Mouse (Mus musculus) urinary bladder, postnatal 10 days (tissue): Measurements from ENCODE around the gene Arid1b.

ENCODE experiments used
- DNase-seq: peaks from one replicate; pipeline ENCODE4 v3.0.0; 2022; ENCODE audit warnings: low spot score

Gene Arid1b

DNA sequence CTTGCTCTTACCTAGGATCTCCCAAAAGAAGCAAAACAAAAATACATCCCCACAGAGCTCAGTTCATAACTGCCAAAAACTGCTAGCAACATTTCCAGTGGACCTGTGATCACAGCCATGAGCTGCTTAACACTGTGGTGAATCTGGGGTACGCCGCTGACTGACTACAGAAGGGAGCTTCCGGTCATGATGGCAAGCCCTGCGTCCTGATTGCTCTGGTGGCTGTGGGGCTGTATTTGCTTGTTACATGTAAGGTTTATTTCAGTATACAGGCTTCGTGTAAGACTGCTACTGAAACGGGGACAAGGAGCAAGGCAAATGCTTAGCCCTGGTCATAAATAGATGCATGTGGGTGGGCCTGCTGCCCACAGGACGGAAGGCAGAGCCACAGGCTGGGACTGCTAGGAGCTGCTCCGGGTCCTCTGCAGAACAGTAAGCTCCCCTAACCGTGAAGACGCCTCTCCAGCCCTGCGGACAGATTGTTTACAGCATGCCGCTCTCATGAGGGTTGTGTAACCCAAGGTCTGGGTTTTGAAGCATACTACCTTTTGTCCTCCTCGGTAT, 291.8 kb downstream of the Arid1b start:
- DNase-seq: no peak

DNA sequence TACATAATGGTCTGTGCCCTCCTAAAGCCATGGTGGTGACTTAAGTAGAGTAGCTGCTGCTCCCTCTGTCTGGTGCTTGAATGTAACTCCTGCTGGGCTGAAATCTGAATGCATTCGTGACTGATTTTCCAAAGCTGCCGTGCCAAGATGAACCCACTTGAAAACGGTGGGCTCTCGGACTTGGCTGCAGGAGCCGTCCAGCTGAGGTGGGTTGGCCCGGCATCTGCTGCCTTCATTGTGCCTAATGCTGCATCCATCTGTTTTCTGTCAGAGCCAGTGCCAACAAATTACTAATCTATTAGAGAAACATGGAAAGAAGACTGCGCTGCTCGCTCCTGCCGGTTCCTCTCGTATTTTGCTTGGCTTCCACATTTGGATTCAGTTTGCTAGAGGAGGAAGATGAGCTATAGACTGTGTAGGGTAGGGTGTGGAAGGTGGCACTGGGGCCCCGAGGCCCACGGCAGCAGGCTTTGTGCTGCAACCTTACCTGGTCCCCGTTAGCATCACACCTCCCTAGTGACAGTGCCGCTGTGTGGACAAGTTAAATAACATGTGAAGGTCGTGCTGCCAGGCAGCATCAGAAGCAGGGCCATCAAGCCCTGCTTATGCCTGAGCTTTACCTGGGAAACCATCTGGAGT, 292.6 kb downstream of the Arid1b start:
- no peak for DNase-seq

DNA sequence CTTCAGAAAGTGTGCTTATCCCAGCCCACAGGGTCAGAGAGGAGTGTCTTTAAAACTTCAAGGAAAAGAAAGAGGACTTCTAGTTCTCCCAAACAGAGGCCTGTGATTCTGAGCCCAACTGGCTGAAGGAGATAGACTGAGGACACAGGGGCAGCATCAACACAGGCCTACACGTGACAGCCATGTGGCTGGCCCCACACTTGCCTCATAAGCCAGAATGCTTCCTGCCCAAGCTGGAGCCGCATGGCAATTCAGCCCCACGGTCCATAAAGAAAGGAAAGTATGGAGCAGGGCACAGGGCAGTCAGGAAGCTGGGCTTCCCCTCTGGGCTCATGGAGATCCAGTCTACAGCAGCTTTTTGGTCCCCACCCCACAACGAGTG, 293.1 kb downstream of the Arid1b start:
- no peak for DNase-seq

DNA sequence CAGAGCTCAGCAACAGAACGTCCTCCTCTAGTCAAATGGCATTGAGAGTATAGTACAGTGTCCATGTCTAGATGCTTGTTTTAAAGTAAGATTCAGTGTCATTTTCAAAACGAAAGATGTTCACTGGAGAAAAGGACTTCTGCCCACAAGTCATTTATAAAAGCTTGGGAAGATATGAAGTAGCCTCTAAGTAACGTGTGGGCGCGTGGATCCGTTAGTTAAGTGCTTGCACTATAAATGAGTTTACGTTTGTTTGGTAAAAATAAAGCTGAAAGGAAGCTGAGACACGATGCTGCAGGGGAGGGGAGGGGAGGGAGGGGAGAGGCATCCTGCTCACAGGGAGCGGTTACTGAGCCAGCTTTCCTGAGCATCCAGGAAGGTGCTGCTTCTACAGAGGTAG, 293.5 kb downstream of the Arid1b start:
- DNase-seq: no peak

DNA sequence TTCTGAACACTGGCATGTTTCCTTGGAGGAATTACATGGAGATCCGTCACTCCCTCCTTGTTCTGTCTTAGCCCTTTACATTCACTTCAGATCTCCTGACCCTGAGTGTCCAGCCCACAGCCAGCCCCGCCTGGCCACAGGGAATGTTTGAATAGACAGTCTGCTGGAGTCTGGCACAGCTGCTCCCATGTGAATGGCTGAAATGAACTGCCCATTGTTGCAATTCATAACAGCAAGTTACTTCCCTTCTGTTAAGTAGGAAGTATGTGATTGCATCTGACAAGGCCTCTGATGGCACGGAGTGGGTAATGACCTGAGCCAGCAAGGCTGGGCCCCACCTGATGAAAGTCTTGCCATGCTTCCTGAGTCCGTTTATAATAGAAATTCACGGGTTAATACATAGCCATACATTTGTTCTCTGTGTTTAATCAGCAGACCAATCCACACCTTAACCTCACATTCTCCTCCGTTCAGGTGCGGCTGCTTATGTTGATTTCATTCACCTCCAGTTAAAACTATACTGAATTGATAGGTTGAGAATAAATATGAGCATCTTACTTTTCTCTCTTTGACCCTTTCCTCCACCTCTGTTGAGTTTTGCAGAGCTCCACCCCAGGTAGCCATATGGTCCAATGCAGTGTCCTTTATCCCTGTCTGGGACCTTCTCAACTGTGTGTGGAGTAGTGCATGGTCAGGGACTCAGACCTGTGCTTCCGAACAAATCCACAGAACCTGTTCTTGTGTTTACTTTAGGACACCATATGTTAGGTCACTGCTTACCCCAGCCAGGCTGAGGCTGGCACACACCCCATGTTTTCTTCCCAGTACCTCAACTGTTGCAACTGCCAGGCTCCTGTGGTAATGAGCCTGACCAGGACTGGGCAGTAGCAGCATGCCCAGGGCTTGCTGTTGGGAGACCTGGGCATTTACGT, 299.8 kb downstream of the Arid1b start:
- no peak for DNase-seq

DNA sequence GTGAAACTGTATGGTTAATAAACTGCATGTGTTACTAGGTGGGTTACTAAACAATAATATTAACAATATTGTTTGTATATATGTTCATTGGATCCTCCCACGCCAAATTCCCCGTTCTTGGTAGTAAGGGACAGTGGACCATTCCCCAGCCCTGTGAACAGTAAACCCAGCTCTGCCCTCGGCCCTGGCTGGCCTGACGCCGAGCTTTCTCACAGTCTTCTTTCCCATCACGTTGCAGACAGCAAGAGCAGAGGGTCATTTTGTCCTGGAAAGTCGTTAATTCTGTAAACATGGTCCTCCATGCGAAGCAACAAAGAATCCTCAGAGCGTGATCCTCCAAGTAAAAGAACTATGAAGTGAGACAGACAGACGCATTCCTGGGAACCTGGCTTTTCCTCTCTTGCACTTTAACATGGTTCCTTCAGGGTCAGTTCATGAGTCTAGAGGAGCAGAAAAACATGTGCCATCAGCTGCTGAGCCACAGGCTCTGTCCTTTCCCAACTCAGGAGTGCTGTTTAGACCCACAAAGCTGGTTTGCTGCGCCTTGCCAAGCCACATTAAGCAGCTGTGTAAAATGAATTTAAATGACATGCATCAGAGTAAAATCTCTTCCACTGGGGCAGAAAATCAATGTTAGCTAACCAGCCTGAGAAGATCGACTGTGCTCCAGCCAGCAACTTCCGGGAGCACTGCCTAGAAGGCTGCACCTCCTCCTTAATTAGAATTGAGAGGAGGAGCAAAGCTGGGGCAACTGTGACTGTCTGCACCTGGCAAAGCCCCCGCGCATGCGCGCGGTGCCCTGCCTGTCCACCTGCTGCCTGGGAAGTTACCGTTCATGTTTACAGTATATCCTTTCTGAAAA, 301.2 kb downstream of the Arid1b start:
- DNase-seq: no peak

DNA sequence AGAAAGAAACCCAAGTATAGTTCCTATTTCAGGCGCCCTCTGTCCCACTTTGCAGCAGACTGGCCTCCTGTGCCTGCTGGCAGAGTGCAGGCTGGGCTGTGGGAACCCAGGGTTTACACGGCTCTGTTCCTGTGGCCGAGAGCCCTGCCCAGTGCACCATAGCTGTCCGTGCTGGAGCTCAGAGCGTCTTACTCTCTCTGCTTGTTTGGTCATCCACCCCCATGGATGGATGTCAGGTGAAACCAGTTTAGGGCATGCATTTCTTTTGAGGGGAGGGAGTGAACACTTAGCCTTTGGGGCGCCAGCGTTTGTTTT, 301.8 kb downstream of the Arid1b start:
- no peak for DNase-seq

DNA sequence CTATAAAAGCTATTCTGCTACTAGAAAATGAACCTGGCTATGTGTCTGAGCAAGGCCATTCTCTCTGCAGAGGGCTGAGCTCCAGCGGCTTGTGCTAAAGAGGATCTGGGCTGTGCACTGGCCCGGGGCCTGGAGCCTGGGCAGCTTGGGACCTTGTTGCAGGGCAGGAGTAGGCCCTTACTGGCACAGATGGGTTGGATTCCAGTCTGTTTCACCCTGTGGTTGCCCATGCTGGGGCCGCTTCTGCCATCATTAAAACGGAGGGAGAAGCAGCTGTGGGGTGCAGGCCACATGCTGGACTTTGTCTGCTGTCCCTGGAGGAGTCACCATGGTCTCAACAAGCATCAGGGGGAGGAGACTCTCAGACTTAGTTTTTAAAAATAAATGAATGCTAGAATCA, 303.4 kb downstream of the Arid1b start:
- DNase-seq: no peak

DNA sequence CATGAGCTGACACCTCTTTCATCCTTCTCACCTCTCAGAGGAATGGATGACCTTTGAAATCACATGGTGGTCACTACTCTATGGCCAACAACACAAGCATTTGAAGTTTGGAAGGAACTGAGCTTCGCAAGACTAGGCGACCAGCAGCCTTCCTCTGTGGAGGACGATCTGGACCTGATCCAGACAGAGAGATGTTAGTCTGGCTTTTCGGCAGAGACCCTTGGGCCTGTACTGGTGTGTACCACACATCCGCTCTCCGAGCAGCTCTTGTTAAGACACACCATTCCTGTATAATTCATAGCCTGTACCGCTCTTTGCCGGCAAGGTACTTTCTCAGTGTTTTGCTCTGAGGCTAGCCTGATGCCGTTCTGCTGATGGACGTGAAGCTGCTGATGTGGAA, 303.9 kb downstream of the Arid1b start:
- no peak for DNase-seq

DNA sequence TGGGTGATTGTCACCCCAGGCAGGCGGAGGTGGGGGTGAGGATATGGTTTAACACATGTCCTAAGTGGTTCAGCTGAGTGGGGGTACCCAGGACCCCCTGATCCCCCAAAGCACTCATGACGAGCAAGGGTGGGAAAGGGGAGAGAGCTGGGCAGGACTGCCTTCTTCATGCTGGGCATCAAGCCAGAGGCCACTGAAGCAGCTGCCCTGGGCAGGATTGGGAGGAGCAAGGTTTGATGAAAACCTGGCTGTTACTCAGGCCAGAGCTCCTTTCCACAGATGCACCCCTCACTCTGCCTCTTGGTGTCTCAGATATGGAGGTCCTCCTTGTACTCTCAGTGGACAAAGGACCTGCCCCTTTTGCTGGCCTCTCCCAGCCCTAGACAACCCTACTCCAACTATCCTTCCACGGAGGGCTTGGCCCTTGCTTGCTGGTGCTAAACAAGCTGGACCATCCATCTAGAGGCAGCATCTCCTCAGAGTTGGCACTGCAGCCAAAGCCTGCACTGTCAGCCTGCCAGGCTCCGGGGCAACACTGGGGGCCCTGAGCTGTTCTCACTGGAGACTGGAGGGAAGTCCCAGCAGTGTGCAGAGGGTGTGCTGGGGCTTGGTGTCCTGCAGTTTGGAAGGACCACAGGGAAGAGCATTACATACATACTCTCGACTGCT, 304.9 kb downstream of the Arid1b start:
- no peak for DNase-seq

DNA sequence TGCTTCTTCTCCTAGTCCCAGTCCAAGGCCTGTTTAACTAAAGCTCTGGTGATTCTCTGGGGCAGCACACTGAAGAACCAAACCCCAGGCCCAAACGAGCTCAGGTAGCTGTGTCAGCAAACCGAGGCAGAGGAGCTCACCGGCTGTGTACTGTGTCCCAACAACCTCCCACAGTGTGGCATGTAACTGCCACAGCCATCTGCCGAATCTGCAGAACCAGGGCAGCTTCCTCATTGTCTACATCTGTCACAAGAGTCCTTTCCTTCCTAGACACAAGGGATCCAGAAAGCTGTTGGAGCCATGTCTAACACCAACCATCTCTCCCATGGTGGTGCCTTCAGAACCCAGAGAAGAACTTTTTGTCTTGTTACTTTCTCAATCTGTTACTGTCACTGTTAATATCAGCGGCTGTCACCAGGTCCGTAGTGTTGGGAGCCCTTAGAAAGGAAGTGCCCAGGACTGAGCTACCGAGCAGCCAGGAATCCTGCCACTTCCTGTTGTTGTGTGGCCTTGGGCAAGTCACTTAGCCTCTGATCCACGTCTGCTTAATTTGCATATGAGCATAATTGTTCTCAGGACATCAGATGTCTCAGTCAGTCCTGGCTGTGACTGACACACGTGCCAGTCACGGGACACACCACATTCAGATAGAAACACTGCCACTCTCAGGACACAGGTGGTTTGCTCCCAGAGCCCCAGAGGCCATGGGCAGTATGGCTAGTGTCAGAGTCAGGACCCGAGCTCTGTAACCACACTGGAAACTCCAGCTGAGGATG, 309.0 kb downstream of the Arid1b start:
- no peak for DNase-seq

DNA sequence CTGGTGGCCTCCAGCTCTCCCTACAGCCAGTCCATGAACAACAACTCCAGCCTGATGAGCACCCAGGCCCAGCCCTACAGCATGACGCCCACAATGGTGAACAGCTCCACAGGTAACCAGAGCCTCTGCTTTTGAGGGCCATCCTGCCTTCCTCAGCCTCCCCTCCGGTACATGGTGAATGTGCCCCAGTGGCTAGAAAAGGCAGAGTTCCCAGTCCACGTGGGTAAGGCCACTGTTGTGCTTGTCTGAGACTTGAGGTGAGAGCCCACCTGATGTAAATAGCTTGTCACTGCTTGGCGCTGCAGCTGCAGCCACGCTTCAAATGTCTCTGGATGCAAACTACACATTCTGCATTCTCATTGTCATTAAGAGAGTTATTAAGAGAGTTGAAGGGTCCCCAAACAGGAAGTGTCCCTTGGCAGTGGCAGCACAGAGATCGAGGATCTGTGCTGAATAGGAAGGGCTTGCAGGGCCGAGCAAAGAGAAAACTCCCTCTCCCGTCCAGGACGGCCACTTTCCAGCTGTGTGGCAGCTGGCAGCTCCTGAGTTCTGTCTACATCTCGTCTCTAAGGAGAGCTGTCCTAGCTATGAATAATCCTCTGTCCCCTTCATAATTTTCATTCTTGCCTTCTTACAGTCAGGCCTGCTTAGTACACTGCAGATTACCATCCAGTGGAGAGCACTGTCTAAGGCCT, 311.8 kb downstream of the Arid1b start:
- no peak for DNase-seq

DNA sequence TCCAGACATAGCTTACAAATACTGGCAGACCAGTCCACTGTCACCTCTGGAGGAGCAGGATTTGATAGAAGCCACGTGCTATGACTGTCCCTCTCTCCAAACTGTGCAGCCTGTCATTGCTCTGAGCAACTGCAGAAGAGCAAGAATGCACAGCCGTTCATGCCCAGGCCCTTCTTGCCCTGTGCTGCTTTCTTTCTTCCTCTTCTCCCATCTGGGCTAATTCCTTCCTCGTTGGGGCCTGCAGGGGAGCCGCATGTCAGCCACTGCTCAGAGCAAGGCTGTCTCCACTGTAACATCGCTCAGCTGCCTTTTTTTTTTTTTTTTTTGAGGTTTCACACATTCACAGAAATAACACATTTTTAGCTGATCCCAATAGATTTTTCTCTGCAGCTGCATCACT, 315.8 kb downstream of the Arid1b start:
- no peak for DNase-seq

DNA sequence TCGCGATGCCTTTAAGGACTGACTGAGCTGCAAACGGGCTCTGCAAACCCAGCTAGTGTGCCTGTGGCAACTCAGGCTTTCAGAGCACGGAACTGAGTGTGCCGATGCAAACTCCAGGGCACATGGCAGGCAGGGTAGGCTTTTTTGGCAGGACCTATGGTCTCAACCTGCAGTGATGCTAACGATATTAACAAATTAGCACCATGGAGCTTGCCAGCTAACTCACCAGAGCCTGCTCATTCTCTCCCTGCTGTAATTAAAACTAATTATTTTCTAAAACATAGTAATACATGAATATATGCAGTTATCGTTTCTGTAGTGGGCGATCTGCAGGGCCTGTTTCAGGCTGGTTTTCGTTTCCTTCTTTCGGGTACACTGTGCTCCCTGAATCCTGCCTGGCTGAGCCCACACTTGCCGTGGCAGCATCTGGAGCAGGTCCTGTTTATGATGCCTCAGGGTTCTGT, 316.3 kb downstream of the Arid1b start:
- no peak for DNase-seq

DNA sequence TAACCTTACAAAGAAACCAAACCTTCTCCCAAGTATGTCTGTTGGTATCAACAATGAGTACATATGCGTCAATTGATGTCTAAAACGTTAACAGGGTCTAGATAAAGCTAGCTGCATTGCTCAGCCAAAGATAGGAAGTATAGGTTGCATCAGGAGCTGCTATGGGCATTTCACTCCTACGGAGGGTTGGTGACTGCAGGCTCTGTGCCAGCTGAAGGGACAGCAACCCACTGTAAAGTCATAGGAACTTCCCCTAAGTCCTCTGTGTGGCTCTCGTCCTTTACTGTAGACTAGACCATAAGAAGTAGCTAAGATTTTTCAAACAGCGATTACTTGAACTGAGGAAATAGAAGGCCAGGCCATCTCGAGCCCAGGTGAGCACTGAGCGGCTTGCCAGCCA, 316.9 kb downstream of the Arid1b start:
- DNase-seq: no peak

DNA sequence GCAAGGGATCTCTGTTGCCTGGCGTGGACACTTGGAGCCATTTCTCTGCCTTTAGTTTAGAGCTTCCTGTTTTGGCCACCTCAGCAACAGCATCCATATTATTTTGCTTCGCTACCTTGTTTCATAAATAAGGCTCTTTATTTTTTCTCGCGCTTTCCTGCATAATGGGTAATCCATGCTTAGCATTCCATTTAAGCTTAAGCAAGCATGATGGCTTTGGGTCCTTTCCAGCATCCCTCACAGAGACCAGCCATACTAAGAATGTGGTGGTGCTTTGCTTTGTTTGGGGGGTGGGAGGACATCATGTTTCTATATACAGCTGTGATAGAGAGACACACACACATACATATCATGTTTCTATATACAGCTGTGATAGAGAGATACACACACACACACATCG, 318.2 kb downstream of the Arid1b start:
- no peak for DNase-seq

DNA sequence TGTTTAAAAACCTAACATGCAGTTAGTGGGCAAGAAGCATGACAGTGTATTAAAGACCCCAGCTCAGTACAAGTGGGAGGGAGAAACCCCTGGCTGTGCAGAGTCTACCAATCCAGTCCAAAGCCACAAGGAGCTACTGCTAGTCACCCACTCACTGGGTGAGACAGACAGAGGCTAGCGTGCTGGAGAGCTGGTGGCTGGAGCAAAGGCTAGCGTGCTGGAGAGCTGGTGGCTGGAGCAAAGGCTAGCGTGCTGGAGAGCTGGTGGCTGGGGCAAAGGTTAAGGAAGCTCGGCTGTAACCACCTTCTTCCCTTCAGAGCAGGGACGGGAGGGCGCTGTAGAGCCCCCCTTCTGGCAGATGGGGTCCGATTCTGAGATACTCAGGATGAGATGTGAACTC, 320.6 kb downstream of the Arid1b start:
- no peak for DNase-seq

DNA sequence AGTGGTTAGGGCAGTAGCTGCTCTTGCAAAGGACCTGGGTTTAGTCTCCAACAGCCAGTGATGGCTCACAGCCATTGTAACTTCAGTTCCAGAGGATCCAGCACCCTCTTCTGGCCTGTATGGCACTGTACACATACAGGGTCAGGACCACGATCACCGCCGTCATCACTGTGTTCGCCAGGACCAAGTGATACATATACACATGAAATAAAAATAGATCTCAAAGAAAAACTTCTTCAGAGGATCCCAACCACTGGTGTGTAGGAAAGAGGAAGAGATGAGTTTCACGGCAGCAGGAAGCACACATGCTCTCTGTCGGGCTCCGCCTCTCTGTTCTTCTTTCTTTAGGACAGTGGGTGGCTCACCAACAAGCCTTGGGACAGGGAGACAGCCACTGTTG, 322.4 kb downstream of the Arid1b start:
- no peak for DNase-seq

DNA sequence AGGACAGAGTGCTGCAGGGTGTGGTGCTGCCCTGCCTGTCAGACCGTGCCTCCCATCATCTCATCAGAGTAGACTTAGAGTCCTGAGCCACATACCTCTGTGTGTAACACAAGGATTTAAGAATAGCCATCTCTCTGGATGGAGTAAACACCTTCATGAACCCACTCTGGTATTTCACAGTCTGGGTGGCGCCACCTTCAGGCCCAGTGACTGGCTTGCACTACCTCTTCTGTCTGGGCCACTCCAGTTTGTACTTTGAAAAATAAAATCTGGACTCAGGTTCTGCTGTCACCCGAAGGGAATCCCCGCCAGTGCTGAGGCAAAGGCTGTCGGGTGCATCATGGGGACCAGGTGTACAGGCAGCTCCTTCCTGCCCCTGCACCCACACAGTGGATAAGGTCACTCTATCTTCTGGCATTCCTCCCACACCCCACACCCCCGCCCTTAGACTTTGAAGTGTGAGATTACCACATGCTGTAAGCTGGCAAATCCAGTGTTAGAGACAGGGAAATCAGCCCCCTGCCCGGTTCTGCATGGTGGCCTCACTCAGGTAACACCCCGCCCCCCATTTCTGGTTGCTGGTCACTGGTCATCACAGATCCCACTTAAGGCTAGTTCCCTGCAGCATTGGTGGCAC, 327.6 kb downstream of the Arid1b start:
- DNase-seq: no peak

DNA sequence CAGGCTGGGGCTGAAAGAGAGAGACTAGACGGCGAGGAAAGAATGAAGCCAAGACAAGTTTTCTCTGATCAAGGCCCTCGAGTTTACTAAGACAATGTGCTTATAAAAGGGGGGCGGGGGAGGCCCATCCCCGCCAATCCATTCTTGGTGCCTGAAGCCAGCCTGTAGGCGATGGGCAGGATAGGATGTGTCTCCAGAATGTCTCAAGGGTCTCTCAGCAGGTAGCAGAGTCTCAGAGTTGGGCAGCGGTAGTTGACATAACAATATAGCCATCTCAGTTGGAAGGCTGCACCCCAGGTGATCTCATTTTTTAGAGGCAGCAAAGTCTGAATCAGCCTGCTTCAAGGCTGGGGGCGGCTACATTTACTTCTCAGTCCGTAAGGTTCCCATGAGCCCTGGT, 328.5 kb downstream of the Arid1b start:
- DNase-seq: no peak
